Mouse (Mus musculus): ENCODE measurements at regions not wholly inside any gene's neighbourhood (a gene's known extent, or its start where the extent isn't known, plus 50 kb on each side); places are given as distances from the start of the nearest gene placed in this dataset.

DNA sequence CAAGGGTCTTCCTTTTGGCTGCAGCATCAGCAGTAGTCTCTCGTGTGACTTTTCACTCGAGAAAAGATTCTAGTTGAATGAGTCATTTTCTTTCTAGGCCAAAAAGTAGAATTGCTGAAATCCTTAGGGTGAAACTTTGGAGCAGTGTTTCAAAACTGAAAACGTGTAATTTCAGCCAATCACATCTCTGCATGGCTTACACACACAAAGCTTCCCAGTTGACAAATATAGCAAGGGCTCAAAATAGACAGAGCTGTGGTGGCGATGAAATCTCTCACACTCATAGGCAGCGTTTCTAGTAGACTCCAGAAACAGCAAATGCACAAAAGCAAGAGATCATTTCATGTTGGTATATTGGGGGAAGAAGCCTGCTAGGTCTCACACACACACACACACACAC is 283.1 kb upstream of the Rsrc1 start:
- no peaks in the 10 kb centered on the region; the same call in 1 of the 2 replicates for H3K4me1 ChIP-seq (ENCODE audit: control insufficient read depth)
- no peak overlapping the region for H3K4me3 ChIP-seq (replicated peaks)
- TF ChIP-seq GATA1 (IDR thresholded peaks at IDR 0.05; ENCODE audit: low read length) (no peak), TAL1 (IDR thresholded peaks at IDR 0.05; ENCODE audit: low read length) (no peak)
- no peaks in the 10 kb centered on the region for H3K36me3 ChIP-seq (ENCODE audit: control insufficient read depth)
- no peaks in the 10 kb centered on the region for H3K27me3 ChIP-seq (ENCODE audit: control insufficient read depth)
- H3K9me3 ChIP-seq (ENCODE audit: control insufficient read depth, low read length): no peaks in the 10 kb centered on the region

DNA sequence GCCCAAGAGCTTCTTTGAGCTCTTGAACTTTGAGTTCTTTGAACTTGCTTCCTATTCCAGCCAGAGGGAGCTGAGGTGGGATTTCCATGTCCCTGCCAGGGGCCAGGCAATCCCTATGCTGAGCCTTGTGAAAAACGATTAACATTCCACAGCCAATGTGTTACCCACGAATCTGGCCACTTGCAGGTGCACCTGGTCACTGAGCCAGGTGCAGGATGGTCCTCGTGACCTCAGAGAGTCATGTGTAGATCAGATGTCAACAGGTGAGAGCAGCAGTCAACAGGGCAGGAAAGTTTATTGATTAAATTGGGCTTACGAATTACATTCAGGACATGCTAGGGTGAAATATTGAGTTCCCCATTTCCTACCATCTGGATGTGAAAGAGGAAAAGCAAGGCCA is 275.4 kb upstream of the Rsrc1 start:
- Histone ChIP-seq H3K4me1 (ENCODE audit: control insufficient read depth) (no peaks in the 10 kb centered on the region), H3K27me3 (ENCODE audit: control insufficient read depth) (no peaks in the 10 kb centered on the region), H3K36me3 (ENCODE audit: control insufficient read depth) (no peaks in the 10 kb centered on the region), H3K9me3 (ENCODE audit: control insufficient read depth, low read length) (no peaks in the 10 kb centered on the region), H3K4me3 (replicated peaks) (no peak overlapping the region)
- TF ChIP-seq TAL1 (IDR thresholded peaks at IDR 0.05; ENCODE audit: low read length): no peak
- no peak for TF ChIP-seq GATA1 (IDR thresholded peaks at IDR 0.05; ENCODE audit: low read length)

GRCm38 (mm10) chr3:66735468-66735867 is 245.7 kb upstream of the Rsrc1 start:
- no peaks in the 10 kb centered on the region for H3K36me3 ChIP-seq (ENCODE audit: control insufficient read depth)
- no peaks in the 10 kb centered on the region for H3K27me3 ChIP-seq (ENCODE audit: control insufficient read depth)
- no peak for TF ChIP-seq GATA1 (IDR thresholded peaks at IDR 0.05; ENCODE audit: low read length)
- no peak for TF ChIP-seq TAL1 (IDR thresholded peaks at IDR 0.05; ENCODE audit: low read length)
- no peaks in the 10 kb centered on the region for H3K9me3 ChIP-seq (ENCODE audit: control insufficient read depth, low read length)
- H3K4me1 ChIP-seq (ENCODE audit: control insufficient read depth): no peaks in the 10 kb centered on the region
- no peak overlapping the region for H3K4me3 ChIP-seq (replicated peaks)

GRCm38 (mm10) chr3:66738201-66739062 is 242.8 kb upstream of the Rsrc1 start:
- H3K36me3 ChIP-seq (ENCODE audit: control insufficient read depth): no peaks in the 10 kb centered on the region

DNA sequence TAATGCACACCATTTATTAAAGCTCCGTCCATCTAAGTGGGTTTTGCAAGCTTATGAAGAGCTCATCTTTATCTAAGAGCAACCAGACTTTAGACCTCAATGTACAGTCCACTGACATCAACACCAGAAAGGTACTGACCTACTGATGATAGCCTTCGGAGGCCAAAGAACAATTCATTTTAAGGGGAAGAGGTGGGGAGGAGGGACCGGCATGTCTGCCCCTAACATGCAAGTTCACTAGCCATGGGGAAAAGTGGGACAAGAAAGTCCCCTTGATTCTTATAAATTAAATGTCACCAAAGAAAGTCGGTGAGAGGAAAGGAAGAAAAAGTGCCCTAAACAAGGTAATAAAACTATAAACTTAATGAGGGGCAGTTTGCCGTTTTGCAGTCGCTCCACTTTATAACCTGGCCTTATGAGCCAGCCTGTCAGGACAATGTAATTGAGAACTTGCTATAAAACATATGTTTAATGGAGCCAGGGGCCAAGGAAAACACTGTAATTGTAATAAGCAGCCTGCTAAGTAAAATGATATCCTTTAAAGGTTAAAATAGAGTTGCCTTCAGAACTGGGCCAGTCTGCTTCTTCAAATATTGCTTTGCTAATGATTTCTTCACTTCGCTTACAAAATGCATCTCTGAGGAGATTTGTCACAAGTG is 241.7 kb upstream of the Rsrc1 start:
- Histone ChIP-seq H3K4me3 (replicated peaks) (no peak overlapping the region), H3K27me3 (ENCODE audit: control insufficient read depth) (no peaks in the 10 kb centered on the region), H3K36me3 (ENCODE audit: control insufficient read depth) (no peaks in the 10 kb centered on the region), H3K4me1 (ENCODE audit: control insufficient read depth) (no peaks in the 10 kb centered on the region), H3K9me3 (ENCODE audit: control insufficient read depth, low read length) (no peaks in the 10 kb centered on the region)
- TF ChIP-seq GATA1 (IDR thresholded peaks at IDR 0.05; ENCODE audit: low read length) (no peak), TAL1 (IDR thresholded peaks at IDR 0.05; ENCODE audit: low read length) (no peak)

More at GRCm38 (mm10) chr3:66738201-66739062, 242.8 kb upstream of the Rsrc1 start:
- H3K27me3 ChIP-seq (ENCODE audit: control insufficient read depth): no peaks in the 10 kb centered on the region
- no peak overlapping the region for H3K4me3 ChIP-seq (replicated peaks)
- no peaks in the 10 kb centered on the region for H3K9me3 ChIP-seq (ENCODE audit: control insufficient read depth, low read length)
- no peak for TF ChIP-seq GATA1 (IDR thresholded peaks at IDR 0.05; ENCODE audit: low read length)
- no peak for TF ChIP-seq TAL1 (IDR thresholded peaks at IDR 0.05; ENCODE audit: low read length)
- H3K4me1 ChIP-seq (ENCODE audit: control insufficient read depth): no peaks in the 10 kb centered on the region

DNA sequence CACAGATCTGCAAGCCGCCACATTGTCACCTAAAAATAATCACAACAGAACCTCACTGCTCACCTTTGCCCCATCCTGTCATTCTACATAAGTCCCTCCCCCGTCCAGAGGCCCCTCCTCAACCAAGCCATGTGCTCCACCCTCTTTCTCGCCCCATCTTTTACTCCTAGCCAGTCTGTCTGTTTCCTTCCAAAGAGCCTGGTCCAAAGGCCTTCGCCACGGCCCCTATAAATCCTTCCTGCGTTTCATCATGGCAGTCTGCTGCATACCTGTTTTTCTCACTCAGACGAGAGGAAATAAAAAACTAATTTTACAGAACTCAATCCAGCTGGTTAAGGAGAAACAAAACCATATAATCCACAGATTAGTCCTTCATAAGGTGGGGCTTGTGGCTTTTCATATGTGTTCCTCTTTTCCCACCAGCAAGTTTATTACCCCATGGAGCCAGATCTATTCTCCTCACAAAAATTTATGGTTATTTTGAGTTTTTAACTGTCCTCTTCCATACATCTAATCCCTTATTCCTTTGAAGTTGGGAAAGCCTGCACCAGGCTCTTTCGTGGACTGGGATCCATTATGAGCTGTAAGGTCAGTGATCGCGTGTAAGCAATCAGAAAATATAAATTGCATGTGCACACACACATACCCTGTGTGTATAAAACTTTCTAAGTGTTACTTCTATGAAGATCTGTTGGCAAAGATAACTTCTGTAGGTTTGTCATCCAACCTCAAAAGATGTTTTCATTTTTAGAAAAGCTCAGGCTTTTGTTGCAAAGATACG is 236.9 kb upstream of the Rsrc1 start:
- no peak for TF ChIP-seq GATA1 (IDR thresholded peaks at IDR 0.05; ENCODE audit: low read length)
- no peak for TF ChIP-seq TAL1 (IDR thresholded peaks at IDR 0.05; ENCODE audit: low read length)

GRCm38 (mm10) chr3:66746373-66747072 is 234.7 kb upstream of the Rsrc1 start:
- H3K27me3 ChIP-seq (ENCODE audit: control insufficient read depth): no peaks in the 10 kb centered on the region
- H3K4me3 ChIP-seq (replicated peaks): no peak overlapping the region
- no peaks in the 10 kb centered on the region for H3K36me3 ChIP-seq (ENCODE audit: control insufficient read depth)
- TF ChIP-seq TAL1 (IDR thresholded peaks at IDR 0.05; ENCODE audit: low read length) (no peak), GATA1 (IDR thresholded peaks at IDR 0.05; ENCODE audit: low read length) (no peak)
- no peaks in the 10 kb centered on the region for H3K9me3 ChIP-seq (ENCODE audit: control insufficient read depth, low read length)
- H3K4me1 ChIP-seq (ENCODE audit: control insufficient read depth): no peaks in the 10 kb centered on the region

More for the DNA sequence above, 236.9 kb upstream of the Rsrc1 start:
- H3K4me3 ChIP-seq (replicated peaks): no peak overlapping the region
- H3K4me1 ChIP-seq (ENCODE audit: control insufficient read depth): no peaks in the 10 kb centered on the region
- no peaks in the 10 kb centered on the region for H3K36me3 ChIP-seq (ENCODE audit: control insufficient read depth)
- H3K27me3 ChIP-seq (ENCODE audit: control insufficient read depth): no peaks in the 10 kb centered on the region
- no peaks in the 10 kb centered on the region for H3K9me3 ChIP-seq (ENCODE audit: control insufficient read depth, low read length)

GRCm38 (mm10) chr3:66747073-66747710 is 234.0 kb upstream of the Rsrc1 start:
- TF ChIP-seq GATA1 (IDR thresholded peaks at IDR 0.05; ENCODE audit: low read length): no peak
- no peak for TF ChIP-seq TAL1 (IDR thresholded peaks at IDR 0.05; ENCODE audit: low read length)
- Histone ChIP-seq H3K27me3 (ENCODE audit: control insufficient read depth) (no peaks in the 10 kb centered on the region), H3K4me1 (ENCODE audit: control insufficient read depth) (no peaks in the 10 kb centered on the region), H3K9me3 (ENCODE audit: control insufficient read depth, low read length) (no peaks in the 10 kb centered on the region), H3K36me3 (ENCODE audit: control insufficient read depth) (no peaks in the 10 kb centered on the region), H3K4me3 (replicated peaks) (no peak overlapping the region)

All from erythroblast, embryonic 14.5 days (primary cell).